Mouse (Mus musculus) neural tube, embryonic 11.5 days (tissue): ENCODE data around the gene Dicer1. TPM values are rescaled to one million over a fixed set of nuclear protein-coding genes. Genes with fewer than 3 reads are reported as not detected.
A peak's percentile ranks its signal among the peaks of the same experiment; 100 is the strongest.

ENCODE experiments used
- ATAC-seq: fragments of 200-750 bp; cut with Nextera tagmentation; 2 replicates; pipeline ENCODE4 v1.8.0; 2017; ENCODE audit warnings: moderate number of reproducible peaks, mild to moderate bottlenecking, moderate TSS enrichment, moderate library complexity; ENCODE audit not compliant: insufficient read depth, low FRiP score, low TSS enrichment
- DNase-seq: peaks from one replicate; pipeline ENCODE4 v3.0.0-alpha.2; 2015; ENCODE audit warnings: low spot score
- H3K27ac ChIP-seq: fragments of 300-500 bp; sonication (generic); 2 replicates; pipeline ENCODE4 v1.5.1; 2014; ENCODE audit warnings: low read depth, mild to moderate bottlenecking, low read length
- H3K27me3 ChIP-seq: fragments of 300-500 bp; sonication (generic); 2 replicates; pipeline ENCODE4 v1.6.1; 2014; ENCODE audit warnings: mild to moderate bottlenecking, low read length, mixed read lengths; ENCODE audit not compliant: control insufficient read depth, insufficient read depth
- H3K36me3 ChIP-seq: fragments of 300-500 bp; sonication (generic); 2 replicates; pipeline ENCODE4 v1.6.1; 2014; ENCODE audit warnings: mild to moderate bottlenecking, low read length, moderate library complexity, mixed read lengths; ENCODE audit not compliant: control insufficient read depth, insufficient read depth
- H3K4me1 ChIP-seq: fragments of 300-500 bp; sonication (generic); 2 replicates; pipeline ENCODE4 v1.6.1; 2014; ENCODE audit warnings: low read length, mixed read lengths; ENCODE audit not compliant: control insufficient read depth, insufficient read depth
- H3K4me2 ChIP-seq: fragments of 300-500 bp; sonication (generic); 2 replicates; pipeline ENCODE4 v1.6.1; 2014; ENCODE audit warnings: low read depth, mild to moderate bottlenecking, moderate library complexity
- H3K4me3 ChIP-seq: fragments of 300-500 bp; sonication (generic); 2 replicates; pipeline ENCODE4 v1.5.1; 2014; ENCODE audit warnings: low read depth, low read length
- H3K9ac ChIP-seq: fragments of 300-500 bp; sonication (generic); 2 replicates; pipeline ENCODE4 v1.6.1; 2014; ENCODE audit warnings: mild to moderate bottlenecking, low read length
- H3K9me3 ChIP-seq: fragments of 300-500 bp; sonication (generic); 2 replicates; pipeline ENCODE4 v1.6.1; 2016; ENCODE audit warnings: low read length; ENCODE audit not compliant: control insufficient read depth
- WGBS: fragments of 180-500 bp; shearing (Covaris S2); extraction: QIAGEN DNeasy Blood & Tissue Kit; methylation state at CpG from one replicate; pipeline ENCODE4 v1.1.7; 2014; 5-methylcytosine and 5-hydroxymethylcytosine counted together
- polyA plus RNA-seq: library from polyadenylated mRNA; unstranded; fragments of >200 nt; fragmentation: Nextera tagmentation; extraction: Ambion mirVana; gene quantifications from 2 replicates; pipeline ENCODE4 v1.2.1, GENCODE M21; 2014

The Dicer1 gene
- polyA plus RNA-seq, 1 experiment from 2014 or later = 31.4 TPM

DNA sequence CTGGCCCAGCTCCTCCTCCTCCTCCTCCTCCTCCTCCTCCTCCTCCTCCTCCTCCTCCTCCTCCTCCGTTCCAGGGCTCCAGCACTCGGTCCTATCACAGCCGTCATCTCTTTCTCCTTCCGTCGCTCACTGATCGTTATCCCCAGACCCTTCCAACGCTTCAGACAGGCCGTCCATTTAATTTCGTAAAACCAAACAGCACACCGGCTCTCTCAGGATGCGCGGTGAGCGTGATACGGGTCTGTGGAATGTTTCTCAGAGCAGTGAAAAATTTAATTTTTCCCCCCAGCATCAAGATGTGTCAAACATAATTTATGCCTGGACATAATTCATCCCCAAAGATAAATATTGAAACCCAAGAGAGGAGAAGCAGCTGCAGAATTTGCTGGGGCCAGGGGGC is 73.3 kb downstream of the Dicer1 start:
- 61% methylated on average over 9 of the region's 14 CpGs for WGBS
- Histone ChIP-seq H3K36me3 (no peaks in the 10 kb centered on the region), H3K9ac (no peak overlapping the region)

GRCm38 (mm10) chr12:104677371-104677924 is 74.3 kb downstream of the Dicer1 start:
- no peaks in the 10 kb centered on the region for H3K27me3 ChIP-seq
- H3K27ac ChIP-seq = no peak overlapping the region
- DNase-seq = no peak
- ATAC-seq = no peak
- H3K4me2 ChIP-seq = no peak overlapping the region
- no peak overlapping the region for H3K4me3 ChIP-seq
- H3K9ac ChIP-seq = no peak overlapping the region
- no peaks in the 10 kb centered on the region for H3K9me3 ChIP-seq
- WGBS = 89% methylated on average over 9 of the region's 9 CpGs
- H3K36me3 ChIP-seq = no peaks in the 10 kb centered on the region
- H3K4me1 ChIP-seq = peaks cover 12% of the 10 kb centered on the region

More for the DNA sequence above, 73.3 kb downstream of the Dicer1 start:
- DNase-seq (no peak), ATAC-seq (no peak)
- no peak overlapping the region for H3K27ac ChIP-seq
- H3K4me1 ChIP-seq = peaks cover 12% of the 10 kb centered on the region
- H3K4me2 ChIP-seq = no peak overlapping the region
- H3K27me3 ChIP-seq = no peaks in the 10 kb centered on the region
- no peak overlapping the region for H3K4me3 ChIP-seq
- H3K9me3 ChIP-seq = no peaks in the 10 kb centered on the region

DNA sequence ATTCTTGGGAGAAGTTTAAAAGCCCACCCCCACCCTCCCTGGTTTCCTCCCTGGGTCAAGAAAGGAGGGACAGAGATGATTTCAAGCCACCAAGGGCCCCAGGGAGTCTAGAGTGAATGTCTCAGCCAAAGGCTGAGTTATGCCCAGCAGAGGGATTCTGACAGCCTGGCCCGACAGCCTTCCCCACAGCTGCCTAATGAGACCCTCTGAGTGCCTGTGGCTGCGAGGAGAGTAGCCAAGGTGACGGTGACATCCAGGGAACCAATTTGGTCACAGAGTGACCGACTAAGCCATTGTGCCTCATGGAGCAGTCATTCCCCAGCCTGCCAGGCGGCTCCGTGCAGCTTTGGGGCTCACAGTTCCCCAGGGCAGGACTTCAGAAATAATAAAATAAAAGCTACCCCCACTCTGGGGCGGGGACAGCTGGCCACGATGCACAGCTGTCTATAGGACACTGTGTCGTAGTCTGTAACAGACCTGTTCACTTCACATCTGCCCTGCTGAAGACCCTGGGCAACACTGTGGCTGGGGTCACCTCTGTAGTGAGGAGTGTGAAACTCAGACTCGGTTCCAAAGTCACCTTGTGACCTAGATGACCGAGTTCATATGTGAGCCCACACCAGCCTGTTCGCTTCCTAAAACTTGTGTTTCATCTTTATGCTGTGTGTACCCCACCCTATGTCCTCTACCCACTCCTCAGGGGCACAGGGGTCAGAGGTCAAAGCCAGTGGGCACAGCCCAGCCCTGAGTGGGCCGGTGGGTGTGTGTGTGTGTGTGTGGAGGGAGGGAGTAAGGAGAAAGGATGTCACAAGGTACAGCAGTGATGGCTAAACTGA is 75.0 kb downstream of the Dicer1 start:
- 66% methylated on average over 13 of the region's 13 CpGs for WGBS
- H3K9ac ChIP-seq = no peak overlapping the region
- peaks cover 12% of the 10 kb centered on the region for H3K4me1 ChIP-seq
- H3K4me3 ChIP-seq = no peak overlapping the region
- no peaks in the 10 kb centered on the region for H3K9me3 ChIP-seq
- no peak overlapping the region for H3K4me2 ChIP-seq
- ATAC-seq = peak; percentile 33
- H3K27me3 ChIP-seq = no peaks in the 10 kb centered on the region
- no peak overlapping the region for H3K27ac ChIP-seq
- no peaks in the 10 kb centered on the region for H3K36me3 ChIP-seq
- no peak for DNase-seq

DNA sequence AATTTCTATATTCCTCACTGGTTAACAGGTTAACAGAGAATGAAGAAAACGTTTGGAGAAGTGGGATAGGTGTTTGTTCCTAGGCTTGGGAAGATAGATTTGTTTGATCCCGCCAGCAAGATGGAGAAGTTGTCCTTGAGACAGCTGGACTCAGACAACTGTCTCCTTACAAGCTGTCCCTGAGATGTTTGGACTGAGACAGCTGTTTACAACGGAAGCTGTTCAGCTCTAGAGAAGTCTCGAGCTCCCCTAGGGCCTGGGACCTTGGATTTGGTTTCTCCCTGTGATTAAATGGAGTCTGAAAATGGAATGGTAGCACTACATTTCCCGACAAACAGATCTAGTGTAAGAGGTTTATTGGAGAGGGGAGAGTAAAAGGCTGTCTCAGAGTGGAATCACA is 78.8 kb downstream of the Dicer1 start:
- Histone ChIP-seq H3K36me3 (no peaks in the 10 kb centered on the region), H3K4me2 (no peak overlapping the region), H3K9ac (no peak overlapping the region), H3K4me1 (0 out of 2 replicates have a peak, but pooled peaks cover 3% of the 10 kb centered on the region), H3K4me3 (no peak overlapping the region), H3K9me3 (no peaks in the 10 kb centered on the region), H3K27ac (no peak overlapping the region), H3K27me3 (no peaks in the 10 kb centered on the region)
- ATAC-seq = no peak
- no peak for DNase-seq
- 67% methylated on average over 5 of the region's 5 CpGs for WGBS

DNA sequence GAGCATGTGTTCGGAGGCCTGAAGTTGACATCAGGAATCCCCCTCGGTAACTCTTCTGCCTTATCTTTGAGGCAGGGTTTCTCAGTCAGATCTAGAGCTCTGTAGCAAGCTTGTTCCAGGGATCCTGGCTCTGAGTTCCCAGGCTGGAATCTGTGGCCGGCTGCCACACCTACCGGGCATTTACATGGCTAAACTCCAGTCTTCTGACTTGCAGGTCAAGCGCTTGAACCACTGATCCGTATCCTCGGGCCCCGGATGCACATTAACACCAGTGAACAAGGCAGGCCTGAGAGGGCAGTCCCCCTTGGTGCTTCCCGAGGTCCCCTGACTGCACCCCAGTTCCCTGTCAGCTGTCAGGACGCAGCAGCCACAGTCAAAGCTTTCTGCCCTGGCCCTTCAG is 79.3 kb downstream of the Dicer1 start:
- H3K27me3 ChIP-seq = no peaks in the 10 kb centered on the region
- H3K9me3 ChIP-seq = no peaks in the 10 kb centered on the region
- H3K4me3 ChIP-seq = no peak overlapping the region
- WGBS = 77% methylated on average over 10 of the region's 10 CpGs
- no peak for ATAC-seq
- no peak overlapping the region for H3K4me2 ChIP-seq
- no peaks in the 10 kb centered on the region for H3K36me3 ChIP-seq
- DNase-seq = no peak
- no peak overlapping the region for H3K27ac ChIP-seq
- H3K9ac ChIP-seq = no peak overlapping the region
- 0 out of 2 replicates have a peak, but pooled peaks cover 3% of the 10 kb centered on the region for H3K4me1 ChIP-seq

GRCm38 (mm10) chr12:104667846-104668245 is 83.9 kb downstream of the Dicer1 start:
- Histone ChIP-seq H3K27ac (no peak overlapping the region), H3K4me2 (no peak overlapping the region), H3K4me1 (no peaks in the 10 kb centered on the region), H3K36me3 (no peaks in the 10 kb centered on the region), H3K4me3 (no peak overlapping the region), H3K9ac (no peak overlapping the region), H3K9me3 (no peaks in the 10 kb centered on the region), H3K27me3 (no peaks in the 10 kb centered on the region)
- DNase-seq = no peak
- ATAC-seq = no peak
- WGBS = 77% methylated on average over 7 of the region's 7 CpGs

- WGBS = 78% methylated on average over 6 of the region's 6 CpGs
- H3K27ac ChIP-seq = no peak overlapping the region
- no peak overlapping the region for H3K4me2 ChIP-seq
- H3K4me1 ChIP-seq = no peaks in the 10 kb centered on the region
- H3K36me3 ChIP-seq = no peaks in the 10 kb centered on the region
- H3K9ac ChIP-seq = no peak overlapping the region
- no peaks in the 10 kb centered on the region for H3K9me3 ChIP-seq
- ATAC-seq (no peak), DNase-seq (no peak)
- no peak overlapping the region for H3K4me3 ChIP-seq
- no peaks in the 10 kb centered on the region for H3K27me3 ChIP-seq
Measured at GRCm38 (mm10) chr12:104665951-104666350, 85.8 kb downstream of the Dicer1 start.

GRCm38 (mm10) chr12:104665521-104665920 is 86.2 kb downstream of the Dicer1 start:
- WGBS = 85% methylated on average over 9 of the region's 9 CpGs
- Histone ChIP-seq H3K9me3 (no peaks in the 10 kb centered on the region), H3K36me3 (no peaks in the 10 kb centered on the region), H3K4me2 (no peak overlapping the region), H3K4me1 (no peaks in the 10 kb centered on the region), H3K27me3 (no peaks in the 10 kb centered on the region), H3K4me3 (no peak overlapping the region), H3K9ac (no peak overlapping the region; the same call in 1 of the 2 replicates), H3K27ac (no peak overlapping the region)
- ATAC-seq = no peak
- DNase-seq = no peak

DNA sequence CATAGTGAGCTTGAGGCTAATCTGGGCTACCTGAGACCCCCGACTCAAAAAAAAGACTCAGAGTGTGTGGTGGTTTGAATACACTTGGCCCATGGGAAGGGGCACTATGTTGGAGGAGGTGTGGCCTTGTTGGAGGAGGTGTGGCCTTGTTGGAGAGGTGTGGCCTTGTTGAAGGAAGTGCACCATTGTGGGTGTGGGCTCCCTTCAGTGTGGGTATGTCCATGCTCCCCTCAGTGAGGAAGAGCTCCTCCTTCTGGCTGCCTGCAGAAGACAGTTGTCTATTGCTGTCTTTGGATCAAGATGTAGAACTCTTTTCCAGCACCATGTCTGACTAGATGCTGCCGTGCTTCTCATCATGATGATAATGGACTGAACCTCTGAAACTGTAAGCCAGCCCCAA is 95.6 kb downstream of the Dicer1 start:
- H3K4me2 ChIP-seq = no peak overlapping the region
- H3K9ac ChIP-seq = no peak overlapping the region
- no peaks in the 10 kb centered on the region for H3K36me3 ChIP-seq
- ATAC-seq = no peak
- no peak overlapping the region for H3K27ac ChIP-seq
- whole genome bisulfite sequencing = 93% methylated on average over 2 of the region's 2 CpGs
- no peaks in the 10 kb centered on the region for H3K27me3 ChIP-seq
- H3K4me3 ChIP-seq = no peak overlapping the region
- no peaks in the 10 kb centered on the region for H3K9me3 ChIP-seq
- H3K4me1 ChIP-seq = 0 out of 2 replicates have a peak, but pooled peaks cover under 1% of the 10 kb centered on the region
- DNase-seq = no peak
